Mouse (Mus musculus) hindbrain, embryonic 10.5 days (tissue): ENCODE measurements around the gene Gm364. TPM values are rescaled to one million over a fixed set of nuclear protein-coding genes. Genes with fewer than 3 reads are reported as not detected.

ENCODE experiments used
- DNase-seq: peaks from one replicate; pipeline ENCODE4 v3.0.0-alpha.2; 2017; ENCODE audit warnings: low spot score
- H3K27ac ChIP-seq: fragments of 300-500 bp; sonication (generic); 2 replicates; pipeline ENCODE4 v1.5.1; 2016; ENCODE audit warnings: mild to moderate bottlenecking, moderate library complexity
- H3K27me3 ChIP-seq: fragments of 300-500 bp; sonication (generic); 2 replicates; pipeline ENCODE4 v1.6.1; 2016; ENCODE audit warnings: mild to moderate bottlenecking; ENCODE audit not compliant: poor library complexity, insufficient read depth, severe bottlenecking
- H3K36me3 ChIP-seq: fragments of 300-500 bp; sonication (generic); 2 replicates; pipeline ENCODE4 v1.6.1; 2016; ENCODE audit warnings: mild to moderate bottlenecking, moderate library complexity
- H3K4me1 ChIP-seq: fragments of 300-500 bp; sonication (generic); replicated peaks from 2 replicates; pipeline ENCODE4 v1.6.1; 2016; ENCODE audit warnings: mild to moderate bottlenecking
- H3K4me3 ChIP-seq: fragments of 300-500 bp; sonication (generic); 2 replicates; pipeline ENCODE4 v1.5.1; 2016; ENCODE audit warnings: mild to moderate bottlenecking, moderate library complexity
- H3K9me3 ChIP-seq: fragments of 300-500 bp; sonication (generic); 2 replicates; pipeline ENCODE4 v1.6.1; 2016; ENCODE audit warnings: mild to moderate bottlenecking, moderate library complexity
- WGBS: fragments of 180-500 bp; shearing (Covaris S2); methylation state at CpG from one replicate; pipeline ENCODE4 v1.1.7; 2016; 5-methylcytosine and 5-hydroxymethylcytosine counted together
- polyA plus RNA-seq: library from polyadenylated mRNA; unstranded; fragments of >200 nt; fragmentation: Nextera tagmentation; extraction: Ambion mirVana; gene quantifications from 2 replicates; pipeline ENCODE4 v1.2.1, GENCODE M21; 2016

The Gm364 gene
- polyA plus RNA-seq, 1 experiment from 2014 or later, result not detected

DNA sequence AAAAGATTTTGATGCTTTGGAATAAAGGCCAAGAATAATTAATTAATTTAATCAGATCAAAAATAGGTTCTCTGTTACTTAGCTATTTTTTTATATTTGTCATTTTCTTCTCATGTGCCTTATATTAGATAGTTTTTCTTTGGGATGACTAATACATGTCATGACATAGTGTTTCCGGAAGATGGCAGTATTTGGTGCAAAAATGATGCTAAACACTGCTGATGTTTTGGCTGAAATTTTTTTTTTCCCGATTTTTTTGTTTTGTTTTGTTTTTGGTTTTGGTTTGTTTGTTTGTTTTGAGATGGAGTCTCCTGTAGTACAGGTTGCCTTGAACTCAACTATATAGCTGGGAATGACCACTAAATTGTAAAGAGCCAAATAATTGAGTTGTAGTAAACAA lies 22.7 kb downstream of the Gm364 start:
- DNase-seq, result no peak
- 7% methylated on average over 2 of the region's 2 CpGs for WGBS
- Histone ChIP-seq H3K9me3 (no peaks in the 10 kb centered on the region), H3K4me3 (no peak overlapping the region), H3K4me1 (no peaks in the 10 kb centered on the region), H3K36me3 (no peaks in the 10 kb centered on the region), H3K27me3 (no peaks in the 10 kb centered on the region), H3K27ac (no peak overlapping the region)

DNA sequence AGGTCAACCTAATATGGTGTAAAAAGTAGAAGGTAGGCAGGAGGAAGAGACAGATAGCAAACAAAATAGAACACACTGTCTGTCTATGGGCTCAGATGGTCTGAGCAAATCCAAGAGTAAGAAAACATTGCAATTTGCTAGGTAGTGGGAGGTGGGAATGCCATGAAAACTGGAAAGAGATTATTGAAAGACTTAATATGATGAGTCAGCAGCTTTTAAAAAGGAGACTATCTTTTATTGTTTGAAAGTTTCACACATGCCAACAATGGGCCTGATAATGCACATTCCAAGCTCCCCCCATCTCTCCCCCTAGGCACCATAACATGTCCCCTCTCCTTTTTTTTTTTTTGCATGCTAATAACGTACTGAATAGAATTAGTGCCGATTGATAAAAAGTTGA lies 24.9 kb downstream of the Gm364 start:
- H3K9me3 ChIP-seq, result no peaks in the 10 kb centered on the region
- H3K4me3 ChIP-seq, result no peak overlapping the region
- no peak for DNase-seq
- H3K4me1 ChIP-seq, result no peaks in the 10 kb centered on the region
- no peak overlapping the region for H3K27ac ChIP-seq
- no peaks in the 10 kb centered on the region for H3K36me3 ChIP-seq
- no peaks in the 10 kb centered on the region for H3K27me3 ChIP-seq
- 97% methylated on average over 2 of the region's 2 CpGs for WGBS

DNA sequence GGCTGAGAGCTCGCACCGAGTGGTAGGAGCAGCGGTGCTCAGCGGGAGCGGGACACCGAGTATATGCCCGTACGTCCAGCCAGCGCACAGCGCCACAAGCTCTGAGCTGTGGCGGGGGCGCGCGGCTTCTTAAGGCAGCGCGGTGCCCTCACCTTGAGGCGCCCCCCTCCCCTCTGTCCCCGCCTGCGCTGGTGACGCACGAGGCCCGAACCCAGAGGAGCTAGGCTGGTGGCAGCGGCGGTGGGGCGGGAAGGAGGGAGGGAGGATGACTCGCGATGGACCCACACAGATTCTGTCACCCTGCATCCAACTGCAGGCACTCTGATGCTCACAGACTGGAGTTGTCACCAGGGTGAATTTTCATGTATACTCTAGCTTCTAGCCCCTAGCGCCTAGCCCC lies 94.7 kb downstream of the Gm364 start, which contains the start of gene Gpr101:
Gene Gpr101 (minus strand): TSS at position 124 of the 400 bp plus-strand sequence.
- peak within 1 kb of the TSS; percentile 52 for H3K4me3 ChIP-seq
- H3K27ac ChIP-seq, result no peak within 1 kb of the TSS
- peaks cover 5% of the 10 kb centered on the region; the same call in 1 of the 2 replicates for H3K4me1 ChIP-seq
- WGBS, result 8% methylated on average over 26 of the region's 28 CpGs
- no peak for DNase-seq
- no peaks in the 10 kb centered on the region for H3K9me3 ChIP-seq
- H3K27me3 ChIP-seq, result peaks cover 45% of the 10 kb centered on the region
- H3K36me3 ChIP-seq, result no peaks in the 10 kb centered on the region

DNA sequence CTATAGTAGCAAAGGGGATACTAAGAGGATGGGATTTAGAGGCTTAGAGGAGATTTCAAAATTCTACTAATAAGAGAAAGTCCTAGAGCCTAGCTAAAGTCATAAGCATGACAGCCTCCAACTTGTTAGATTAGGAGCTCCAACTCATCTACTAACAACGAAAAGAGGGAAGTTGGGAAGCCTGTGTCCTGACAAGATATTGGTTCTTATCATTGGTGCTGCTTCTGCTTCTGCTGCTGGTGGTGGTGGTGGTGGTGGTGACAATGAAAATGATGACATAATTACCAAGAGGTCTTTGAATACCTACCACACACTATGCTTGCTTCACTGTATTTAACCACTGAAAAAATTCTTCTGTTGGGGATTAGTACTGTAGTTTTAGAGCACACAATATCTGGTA lies 97.3 kb downstream of the Gm364 start:
- no peak overlapping the region for H3K27ac ChIP-seq
- no peak overlapping the region for H3K4me3 ChIP-seq
- peaks cover 45% of the 10 kb centered on the region for H3K27me3 ChIP-seq
- peaks cover 5% of the 10 kb centered on the region; the same call in 1 of the 2 replicates for H3K4me1 ChIP-seq
- 75% methylated on average over 1 of the region's 1 CpGs for WGBS
- DNase-seq, result no peak
- H3K36me3 ChIP-seq, result no peaks in the 10 kb centered on the region
- no peaks in the 10 kb centered on the region for H3K9me3 ChIP-seq

DNA sequence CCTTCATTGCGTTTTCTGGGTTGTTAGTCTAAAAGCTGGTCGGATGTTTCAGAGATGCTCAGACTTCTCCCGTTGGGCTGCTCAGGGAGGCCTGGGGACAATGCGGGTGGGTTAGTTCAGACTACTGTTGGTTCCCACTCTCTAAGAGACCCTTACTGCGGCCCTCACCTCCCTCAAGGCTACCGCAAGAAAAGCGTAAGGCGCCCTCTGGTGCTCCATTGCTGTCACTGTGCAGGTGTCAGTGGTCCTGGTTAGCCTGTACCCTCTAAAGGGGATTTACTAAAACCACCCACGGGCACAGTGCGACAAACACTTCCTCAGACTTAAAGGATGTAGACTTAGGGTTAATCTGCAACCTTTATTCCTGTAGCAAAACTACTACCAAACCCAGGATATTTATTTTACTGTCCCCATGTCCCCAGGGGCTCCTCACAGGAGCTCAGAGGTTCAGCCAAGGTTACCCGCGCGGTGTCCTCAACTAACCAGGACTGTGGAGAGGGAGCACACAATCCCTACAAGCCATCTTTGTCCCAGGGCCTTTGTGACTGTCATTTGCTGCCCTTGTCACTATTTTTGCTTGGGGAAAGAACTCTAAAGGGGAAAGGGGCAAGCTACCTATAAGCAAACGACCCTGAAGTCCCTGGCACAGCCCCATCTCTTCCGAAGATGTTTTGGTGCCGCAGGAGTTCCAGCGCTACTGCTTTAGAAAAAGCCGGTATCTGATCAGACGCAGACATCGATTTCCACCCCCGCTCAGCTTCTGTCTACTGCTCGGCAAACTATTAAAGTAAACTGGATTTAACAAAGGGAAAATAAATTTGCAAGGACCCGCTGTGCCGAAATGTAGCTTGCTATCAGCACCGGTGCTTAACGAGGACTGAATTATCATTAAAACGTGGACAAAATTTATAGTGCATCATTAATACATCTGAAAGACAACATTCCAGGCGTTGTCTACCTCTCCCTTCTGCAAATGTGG lies 112.5 kb downstream of the Gm364 start:
- 0 out of 2 replicates have a peak, but pooled peaks cover 6% of the 10 kb centered on the region for H3K27me3 ChIP-seq
- DNase-seq, result peak; percentile 18
- peak overlapping the region; percentile 30 for H3K4me3 ChIP-seq
- H3K9me3 ChIP-seq, result no peaks in the 10 kb centered on the region
- H3K36me3 ChIP-seq, result no peaks in the 10 kb centered on the region
- H3K4me1 ChIP-seq, result no peaks in the 10 kb centered on the region
- WGBS, result 40% methylated on average over 28 of the region's 28 CpGs
- no peak overlapping the region for H3K27ac ChIP-seq

Other genes with a start within 250 kb of the Gm364 start
- not detected in 2 replicates for gene Cd40lg, start 197.0 kb upstream of the Gm364 start, polyA plus RNA-seq
- gene Arhgef6, start 70.4 kb upstream of the Gm364 start, polyA plus RNA-seq, result 4.1 and 4.2 TPM in 2 replicates
- gene Rbmx, start 16.1 kb upstream of the Gm364 start, polyA plus RNA-seq, result 190 and 204 TPM in 2 replicates
- gene Gpr101, start 94.6 kb downstream of the Gm364 start, polyA plus RNA-seq, result 0.04 TPM in 1 of 2 replicates, not detected in the other